Mouse (Mus musculus): Measurements from ENCODE around the gene Zfp9. TPM values are rescaled to one million over a fixed set of nuclear protein-coding genes. Genes with fewer than 3 reads are reported as not detected.

The Zfp9 gene
- 1 to 10 TPM; 4.1 to 5.7 TPM for total RNA-seq (2021)
- long read RNA-seq, experiment 1, result 0 reads
- long read RNA-seq, experiment 2, partial matches to known transcripts, result 0 of 1 reads
- long read RNA-seq, experiment 2, other reads (novel, unspliced or antisense), result 0 of 1 reads

GRCm38 (mm10) chr6:118478957-118479708 lies at the start of gene Zfp9:
Zfp9 (minus strand) TSS chr6:118479320.
- peak; percentile 90 to 92 for DNase-seq

DNA sequence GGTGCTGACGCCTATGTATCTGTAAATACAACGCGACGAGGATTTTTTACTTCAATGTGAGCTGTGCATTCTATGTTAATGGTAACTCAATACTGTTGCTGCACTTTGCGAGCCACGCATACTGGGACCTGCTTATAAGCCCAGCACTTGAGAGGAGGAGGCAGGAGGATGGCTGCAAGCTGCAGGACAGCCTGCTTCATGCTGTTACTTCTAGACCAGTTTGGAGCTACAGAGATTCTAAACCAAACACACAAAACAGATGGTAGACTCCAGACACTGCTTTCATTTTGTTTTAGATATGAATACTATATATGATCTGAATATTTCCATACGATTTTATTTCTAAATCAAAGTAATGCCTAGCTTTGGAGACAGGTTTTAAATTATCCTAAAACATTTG lies 41.5 kb upstream of the Zfp9 start:
- no peak for DNase-seq

- DNase-seq, result no peak
These were observed 34.4 kb upstream of the Zfp9 start for GRCm38 (mm10) chr6:118513335-118514012.

DNA sequence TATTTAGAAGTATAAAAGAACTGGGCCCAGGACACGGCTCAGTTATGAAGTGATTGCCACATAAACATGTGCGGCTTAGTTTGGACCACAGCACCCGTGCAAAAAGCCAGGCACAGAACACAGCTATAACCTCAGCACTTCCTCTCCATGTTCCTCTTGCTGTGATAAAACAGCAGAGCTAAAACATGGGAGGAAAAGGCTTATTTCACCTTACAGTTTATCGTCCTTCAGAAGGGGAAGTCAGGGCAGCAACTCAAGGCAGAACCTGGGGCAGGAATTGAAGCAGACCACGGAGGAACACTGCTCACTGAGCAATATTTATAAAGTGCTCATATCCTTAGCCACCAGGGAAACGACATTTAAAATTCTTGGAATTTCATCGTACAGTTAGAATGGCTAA lies 19.9 kb upstream of the Zfp9 start:
- no peak for DNase-seq

- DNase-seq, result no peak
These were observed 3.0 kb upstream of the Zfp9 start for GRCm38 (mm10) chr6:118482125-118482524.

GRCm38 (mm10) chr6:118477875-118478785 lies 990 bp downstream of the Zfp9 start:
- no peak for DNase-seq

- DNase-seq, result no peak
These were observed 16.9 kb downstream of the Zfp9 start for GRCm38 (mm10) chr6:118462069-118462705.

DNA sequence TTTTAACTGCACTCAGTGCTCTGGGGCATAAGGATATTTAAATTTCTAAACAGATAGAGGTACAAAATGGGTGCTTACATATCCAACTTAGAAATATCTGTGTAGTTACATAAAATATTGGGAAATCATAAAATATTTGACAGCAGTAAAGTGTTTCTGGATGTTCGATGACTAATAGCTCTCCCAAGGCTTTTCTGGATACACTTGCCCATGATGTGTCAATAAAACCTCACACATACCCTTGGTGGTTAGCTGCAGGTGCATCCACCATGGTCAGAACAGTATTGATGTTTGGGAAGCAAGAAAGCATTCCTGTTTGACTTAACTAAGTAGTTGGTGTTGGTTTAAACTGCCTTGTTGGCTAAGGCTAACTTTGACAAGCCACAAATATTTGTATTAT lies 21.4 kb downstream of the Zfp9 start:
- no peak for DNase-seq

DNA sequence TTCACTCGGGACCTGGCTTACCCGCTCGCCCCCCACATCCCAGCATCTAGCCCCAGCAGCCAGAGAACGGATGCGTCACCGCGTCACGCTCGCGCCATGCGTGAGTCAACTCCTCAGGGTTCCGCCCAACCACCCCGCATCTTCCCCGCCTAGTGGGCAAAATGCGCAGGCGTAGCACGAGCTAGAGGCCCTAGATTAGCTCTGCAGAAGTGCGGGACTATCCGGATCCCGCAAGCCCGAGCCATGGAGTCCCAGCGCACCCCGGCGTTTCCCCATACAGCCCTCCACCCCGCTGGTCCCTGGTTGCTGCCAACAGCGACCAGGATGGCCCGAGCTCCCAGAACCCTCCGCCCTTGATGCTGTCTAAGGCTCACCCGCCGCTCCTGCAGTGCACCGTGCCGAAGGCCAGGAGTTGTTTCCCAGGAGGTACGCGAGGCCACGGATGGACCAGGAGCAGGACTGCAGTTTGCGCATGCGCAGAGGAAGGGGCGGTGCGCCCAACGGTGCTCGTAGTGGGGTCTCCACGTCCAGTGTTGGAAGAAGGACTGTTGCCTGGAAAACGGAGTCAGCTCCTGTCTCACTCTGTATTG lies 24.0 kb downstream of the Zfp9 start, which contains the start of gene Zfp248:
Gene Zfp248, minus strand, starts transcription at position 487 of the 590 bp plus-strand sequence.
- DNase-seq, result peak; percentile 93

DNA sequence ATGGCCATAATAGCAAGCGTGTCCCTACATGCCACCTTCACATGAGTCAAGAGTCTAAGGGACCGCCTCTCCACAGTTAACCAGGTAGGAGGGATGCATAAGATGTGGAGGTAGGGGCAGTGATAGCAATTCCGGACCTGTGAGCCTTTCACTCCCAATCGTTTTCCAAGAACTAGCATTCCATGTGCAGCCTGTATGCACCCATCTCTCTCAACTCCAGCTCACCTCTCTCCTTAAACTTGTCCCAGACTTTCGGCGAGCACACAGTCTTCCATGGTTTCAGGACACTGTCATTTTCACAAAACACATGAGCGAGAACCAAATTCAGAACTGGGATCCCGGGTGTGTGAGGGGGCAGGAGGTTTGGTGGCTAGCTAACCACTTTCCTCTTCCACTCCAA lies 24.7 kb downstream of the Zfp9 start:
- DNase-seq, result peak in 1 of 2 experiments; percentile 9

DNA sequence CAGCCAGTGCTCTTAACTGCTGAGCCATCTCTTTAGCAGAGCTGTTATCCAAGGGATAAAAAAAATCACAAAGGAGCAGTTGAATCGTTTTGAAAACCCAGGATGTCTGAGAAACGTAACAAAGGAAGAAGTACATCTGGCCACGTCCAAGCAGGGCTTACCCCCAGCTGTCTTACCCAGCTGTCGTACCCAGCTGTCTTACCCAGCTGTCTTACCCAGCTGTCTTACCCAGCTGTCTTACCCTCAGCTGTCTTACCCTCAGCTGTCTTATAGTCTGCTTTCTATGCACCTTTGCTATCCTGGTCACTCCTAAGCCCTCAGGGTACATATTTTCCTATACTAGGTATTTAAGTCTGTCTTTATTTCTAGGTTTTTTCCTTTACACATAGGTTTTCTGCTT lies 47.6 kb downstream of the Zfp9 start:
- no peak for DNase-seq

GRCm38 (mm10) chr6:118426666-118427065 lies 52.5 kb downstream of the Zfp9 start:
- DNase-seq, result no peak

GRCm38 (mm10) chr6:118419050-118419920 lies 59.8 kb downstream of the Zfp9 start, which contains the start of gene Bms1:
Bms1 (minus strand) TSS chr6:118419474.
- DNase-seq, result peak; percentile 93 to 94

Small RNA genes lying within 50 kb of the gene (microRNA-seq; reads per million reads assigned to microRNA genes)
- gene Gm25953, result not detected

Other genes starting within 250 kb of the Zfp9 start
- gene Bms1, start 59.8 kb downstream of the Zfp9 start, total RNA-seq (2021), result 10 to 100 TPM; 30.7 to 32.9 TPM
- gene Zfp248, start 23.8 kb downstream of the Zfp9 start, total RNA-seq (2021), result 1 to 10 TPM; 3.8 to 4.2 TPM
- 1 to 10 TPM; 4.2 to 5.1 TPM for gene Ankrd26, start 82.9 kb upstream of the Zfp9 start, total RNA-seq (2021)

Data from adrenal gland, postnatal 36 days (tissue).